Mouse (Mus musculus) brown adipose tissue, adult 24 weeks (tissue): ENCODE measurements around the gene Wdr24. TPM values are rescaled to one million over a fixed set of nuclear protein-coding genes. Genes with fewer than 3 reads are reported as not detected.

Source experiments
- H3K27ac ChIP-seq: fragments of 200-500 bp; replicated peaks from 2 replicates; pipeline ENCODE4 v1.5.1; 2012; ENCODE audit warnings: low read depth, mild to moderate bottlenecking, low read length
- H3K4me1 ChIP-seq: fragments of 200-500 bp; 2 replicates; pipeline ENCODE4 v1.6.1; 2012; ENCODE audit warnings: low read length, mixed read lengths; ENCODE audit not compliant: control insufficient read depth, insufficient read depth, insufficient read length
- H3K4me3 ChIP-seq: fragments of 200-500 bp; 2 replicates; pipeline ENCODE4 v1.5.1; 2012; ENCODE audit warnings: low read depth, mild to moderate bottlenecking, low read length, moderate library complexity; ENCODE audit not compliant: insufficient read depth
- polyA plus RNA-seq: library from polyadenylated mRNA; stranded (reverse); fragments of >200 nt; gene quantifications from 2 replicates; pipeline ENCODE4 v1.2.4, GENCODE M21; 2012; ENCODE audit not compliant: missing spikeins, insufficient read depth, insufficient read length

Wdr24 gene
- polyA plus RNA-seq, 1 experiment, result 7.1 TPM

DNA sequence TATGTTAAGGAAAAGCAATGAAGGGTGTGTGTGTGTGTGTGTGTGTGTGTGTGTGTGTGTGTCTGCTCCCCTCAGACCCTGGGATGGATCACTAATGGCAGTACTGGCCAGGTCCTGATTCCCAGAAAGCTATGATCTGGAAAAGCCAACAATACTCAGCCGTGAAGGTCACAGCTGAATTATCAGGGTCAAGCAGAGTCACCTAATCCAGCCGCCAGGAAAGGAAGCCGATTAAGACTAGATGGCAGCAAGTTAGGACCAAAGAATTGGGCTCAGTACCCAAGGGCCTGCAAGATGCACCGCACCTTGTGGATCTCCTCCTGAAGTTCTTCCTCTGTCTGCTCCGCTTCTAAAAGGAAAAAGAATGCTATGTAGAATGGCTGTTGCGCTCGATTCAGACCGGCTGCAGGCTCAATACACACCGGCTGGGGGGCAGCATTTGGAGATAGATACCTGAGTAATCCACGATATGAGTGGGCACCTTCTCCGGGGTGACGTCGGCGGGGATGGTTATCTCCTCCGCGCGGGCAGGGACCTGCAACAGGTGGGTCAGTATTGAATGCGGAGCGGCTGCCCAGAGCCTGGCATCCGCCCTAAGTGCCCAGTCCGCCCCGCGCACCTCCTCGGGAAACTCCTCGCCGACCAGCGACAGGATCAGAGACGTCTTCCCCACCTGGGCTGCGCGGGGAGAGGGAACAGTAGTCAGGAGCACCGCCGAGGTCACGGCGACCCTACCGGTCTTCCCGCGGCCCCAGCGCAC, 20.4 kb downstream of the Wdr24 start:
- peaks cover 7% of the 10 kb centered on the region for H3K4me1 ChIP-seq
- peak overlapping the region; percentile 70 for H3K27ac ChIP-seq
- H3K4me3 ChIP-seq, result peak overlapping the region; percentile 83

GRCm38 (mm10) chr17:25844396-25844901, 21.0 kb downstream of the Wdr24 start, which contains the start of gene Rhot2:
TSS of gene Rhot2 (minus strand) at chr17:25844851.
- peak within 1 kb of the TSS; percentile 83 for H3K4me3 ChIP-seq
- peaks cover 7% of the 10 kb centered on the region for H3K4me1 ChIP-seq
- peak within 1 kb of the TSS; percentile 70 for H3K27ac ChIP-seq

DNA sequence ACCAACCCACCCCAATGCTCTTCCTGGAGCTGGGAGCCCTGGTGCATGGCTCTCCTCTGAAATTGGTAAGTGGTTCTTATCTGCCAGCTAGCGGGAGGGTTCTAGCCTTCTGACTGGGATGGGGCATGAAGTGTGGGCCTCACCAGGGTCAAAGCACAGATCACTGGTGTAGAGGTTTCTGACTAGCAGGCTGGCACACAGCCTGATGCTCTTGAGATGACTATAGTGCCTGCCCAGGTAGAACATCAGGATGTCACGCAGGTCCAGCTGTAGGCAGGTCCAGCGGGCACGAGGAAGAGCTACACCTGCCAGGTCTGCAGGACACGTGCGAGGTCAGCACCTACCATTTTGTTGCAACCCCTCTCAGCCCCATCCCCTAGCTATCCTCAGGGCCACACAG, 36.8 kb downstream of the Wdr24 start:
- no peaks in the 10 kb centered on the region for H3K4me1 ChIP-seq
- no peak overlapping the region for H3K4me3 ChIP-seq
- no peak overlapping the region for H3K27ac ChIP-seq

- Histone ChIP-seq H3K4me3 (peak within 1 kb of the TSS; percentile 59), H3K4me1 (no peaks in the 10 kb centered on the region), H3K27ac (peak within 1 kb of the TSS; percentile 33)
Observed at GRCm38 (mm10) chr17:25860832-25861703, 37.6 kb downstream of the Wdr24 start, which contains the start of gene Wdr90. TSS of gene Wdr90 (minus strand) at chr17:25861501.

- H3K27ac ChIP-seq, result peak overlapping the region; percentile 33
Observed at GRCm38 (mm10) chr17:25861704-25862612, 38.5 kb downstream of the Wdr24 start.

DNA sequence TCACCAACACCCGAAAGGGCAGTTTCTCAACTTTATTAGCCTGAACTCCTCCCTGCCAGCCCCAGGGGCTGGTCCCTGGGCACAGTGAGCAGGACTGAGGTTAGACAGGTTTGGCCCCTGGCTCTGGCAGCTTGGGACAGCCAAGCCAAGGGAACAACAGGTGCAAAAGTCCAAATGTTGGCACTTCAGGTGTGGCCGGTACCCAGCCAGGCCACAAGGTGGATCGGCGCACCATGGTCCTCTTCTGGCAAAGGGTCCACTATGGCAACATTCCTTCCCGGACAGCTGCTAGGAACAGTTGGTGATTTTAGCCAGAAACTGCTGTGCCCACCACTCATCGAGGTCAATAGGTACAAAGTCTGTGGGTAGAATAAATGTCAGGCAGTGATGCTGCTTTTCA, 40.3 kb downstream of the Wdr24 start:
- no peaks in the 10 kb centered on the region for H3K4me1 ChIP-seq
- no peak overlapping the region for H3K27ac ChIP-seq
- no peak overlapping the region for H3K4me3 ChIP-seq

More at GRCm38 (mm10) chr17:25861704-25862612, 38.5 kb downstream of the Wdr24 start:
- Histone ChIP-seq H3K4me1 (no peaks in the 10 kb centered on the region), H3K4me3 (peak overlapping the region; percentile 59)

GRCm38 (mm10) chr17:25864311-25864710, 40.9 kb downstream of the Wdr24 start:
- H3K27ac ChIP-seq, result no peak overlapping the region
- 0 out of 2 replicates have a peak, but pooled peaks cover 3% of the 10 kb centered on the region for H3K4me1 ChIP-seq

DNA sequence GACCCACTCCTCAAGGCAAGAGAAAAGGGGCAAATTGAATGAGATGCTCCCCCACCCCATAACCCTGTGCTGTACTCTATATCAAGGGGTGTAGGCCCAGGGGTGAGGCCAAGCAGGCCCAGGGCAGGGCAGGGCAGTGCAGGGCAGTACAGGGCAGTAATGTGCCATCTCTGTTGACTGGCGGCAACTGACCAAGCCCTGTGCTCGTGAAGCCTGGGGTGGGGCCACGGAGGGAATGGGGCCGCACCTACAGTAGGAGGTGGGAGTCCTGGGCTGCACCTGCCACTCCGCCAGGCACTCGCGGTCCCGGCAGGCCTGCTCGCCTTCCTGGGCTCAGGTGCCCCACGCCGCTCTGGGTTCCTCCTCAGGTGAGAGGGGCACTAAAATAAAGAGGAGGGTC, 41.9 kb downstream of the Wdr24 start:
- 0 out of 2 replicates have a peak, but pooled peaks cover 3% of the 10 kb centered on the region for H3K4me1 ChIP-seq
- H3K4me3 ChIP-seq, result peak overlapping the region; percentile 62; the same call in 1 of the 2 replicates
- peak overlapping the region; percentile 93 for H3K27ac ChIP-seq

More at GRCm38 (mm10) chr17:25864311-25864710, 40.9 kb downstream of the Wdr24 start:
- H3K4me3 ChIP-seq, result no peak overlapping the region

GRCm38 (mm10) chr17:25866172-25866571, 42.7 kb downstream of the Wdr24 start:
- Histone ChIP-seq H3K4me3 (peak overlapping the region; percentile 62), H3K4me1 (0 out of 2 replicates have a peak, but pooled peaks cover 3% of the 10 kb centered on the region), H3K27ac (peak overlapping the region; percentile 93)

DNA sequence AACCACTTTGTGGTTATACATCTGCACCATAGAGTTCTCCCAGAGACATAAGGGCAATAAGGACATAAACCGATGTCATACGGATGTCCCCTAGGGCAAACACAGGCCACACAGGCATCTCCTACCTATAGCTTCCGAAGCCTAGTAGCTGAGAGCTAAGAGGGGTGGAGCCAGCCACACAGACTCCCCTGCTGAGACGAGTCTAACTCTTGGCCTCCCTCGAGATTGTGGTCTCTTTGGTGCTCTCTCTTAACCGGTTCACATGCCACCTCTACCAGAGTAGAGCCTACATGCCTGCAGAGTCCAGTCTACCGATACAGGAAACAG, 44.0 kb downstream of the Wdr24 start:
- Histone ChIP-seq H3K4me1 (0 out of 2 replicates have a peak, but pooled peaks cover 3% of the 10 kb centered on the region), H3K4me3 (peak overlapping the region; percentile 89), H3K27ac (peak overlapping the region; percentile 92)

DNA sequence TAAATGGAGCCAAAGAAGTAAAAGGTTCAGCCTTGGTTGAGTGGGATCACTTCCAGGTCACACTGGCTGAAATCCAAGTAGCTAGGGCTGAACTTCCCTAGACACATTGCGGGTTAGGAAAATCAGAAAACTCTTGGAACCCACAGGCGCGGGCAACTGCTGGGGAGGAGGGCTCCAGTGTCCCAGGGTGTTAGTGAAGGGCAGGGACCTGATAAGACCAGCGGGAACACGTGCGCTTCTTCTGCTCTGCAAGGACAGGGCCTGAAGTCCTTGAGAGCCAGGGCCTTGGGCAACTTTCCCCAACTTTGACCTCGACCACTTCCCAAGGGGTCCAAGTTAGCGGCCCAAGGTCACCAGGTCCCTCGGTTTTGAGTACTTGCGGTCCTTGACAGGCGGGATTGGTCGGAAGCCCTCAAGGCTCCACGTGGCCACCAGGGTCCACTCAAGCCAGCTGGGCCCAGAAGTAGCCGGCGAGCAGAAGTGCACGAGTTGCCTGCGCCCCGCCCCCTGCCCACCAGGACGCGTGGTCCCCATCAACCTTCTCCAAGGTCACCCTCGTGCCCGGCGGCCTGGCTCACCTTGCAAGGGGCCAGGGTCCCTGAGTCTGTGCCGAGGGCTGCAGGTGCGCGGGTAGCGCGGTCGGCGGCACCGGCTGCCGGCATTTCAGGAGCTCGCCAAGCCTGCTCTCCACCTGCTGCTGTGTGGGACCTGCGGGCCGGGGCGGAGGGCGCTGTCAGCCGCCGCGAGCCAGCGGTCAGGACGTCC, 44.6 kb downstream of the Wdr24 start:
- 0 out of 2 replicates have a peak, but pooled peaks cover 3% of the 10 kb centered on the region for H3K4me1 ChIP-seq
- peak overlapping the region; percentile 89 for H3K4me3 ChIP-seq
- peak overlapping the region; percentile 92 for H3K27ac ChIP-seq

- H3K4me3 ChIP-seq, result peak within 1 kb of the TSS; percentile 89
- 0 out of 2 replicates have a peak, but pooled peaks cover 3% of the 10 kb centered on the region for H3K4me1 ChIP-seq
- peak within 1 kb of the TSS; percentile 92 for H3K27ac ChIP-seq
Observed at GRCm38 (mm10) chr17:25868601-25869191, 45.3 kb downstream of the Wdr24 start, which contains the start of gene Mcrip2. TSS of gene Mcrip2 (minus strand) at chr17:25868764.

- Histone ChIP-seq H3K4me3 (no peak overlapping the region), H3K4me1 (peaks cover 5% of the 10 kb centered on the region; the same call in 1 of the 2 replicates), H3K27ac (no peak overlapping the region)
Observed at GRCm38 (mm10) chr17:25869498-25869897, 46.1 kb downstream of the Wdr24 start.
